Mouse (Mus musculus) lung, postnatal 0 days (tissue): ENCODE results near the gene Ccdc85c. TPM values are rescaled to one million over a fixed set of nuclear protein-coding genes. Genes with fewer than 3 reads are reported as not detected.

Experiments
- ATAC-seq: fragments of 200-750 bp; cut with Nextera tagmentation; 2 replicates; pipeline ENCODE4 v1.8.0; 2017; ENCODE audit warnings: moderate library complexity
- DNase-seq: peaks from one replicate; pipeline ENCODE4 v3.0.0-alpha.2; 2016; ENCODE audit warnings: low spot score
- H3K27ac ChIP-seq: fragments of 300-500 bp; sonication (generic); 2 replicates; pipeline ENCODE4 v1.5.1; 2014; ENCODE audit warnings: antibody characterized with exemption, mild to moderate bottlenecking, low read length, mixed read lengths
- H3K27me3 ChIP-seq: fragments of 300-500 bp; sonication (generic); replicated peaks from 2 replicates; pipeline ENCODE4 v1.6.1; 2014; ENCODE audit warnings: low read length, mixed read lengths; ENCODE audit not compliant: insufficient read depth
- H3K36me3 ChIP-seq: fragments of 300-500 bp; sonication (generic); 2 replicates; pipeline ENCODE4 v1.6.1; 2014; ENCODE audit warnings: low read length, mixed read lengths; ENCODE audit not compliant: insufficient read depth
- H3K4me1 ChIP-seq: fragments of 300-500 bp; sonication (generic); 2 replicates; pipeline ENCODE4 v1.6.1; 2014; ENCODE audit warnings: antibody characterized with exemption, low read depth, low read length, mixed read lengths; ENCODE audit not compliant: insufficient read depth
- H3K4me2 ChIP-seq: fragments of 300-500 bp; sonication (generic); replicated peaks from 2 replicates; pipeline ENCODE4 v1.6.1; 2014; ENCODE audit warnings: low read depth, mild to moderate bottlenecking, low read length, moderate library complexity, mixed read lengths
- H3K4me3 ChIP-seq: fragments of 300-500 bp; sonication (generic); 2 replicates; pipeline ENCODE4 v1.5.1; 2014; ENCODE audit warnings: low read depth, low read length
- H3K9ac ChIP-seq: fragments of 300-500 bp; sonication (generic); replicated peaks from 2 replicates; pipeline ENCODE4 v1.6.1; 2014; ENCODE audit warnings: low read depth, mild to moderate bottlenecking
- H3K9me3 ChIP-seq: fragments of 300-500 bp; sonication (generic); 2 replicates; pipeline ENCODE4 v1.6.1; 2016; ENCODE audit warnings: low read length, mixed read lengths
- CTCF ChIP-seq: IDR thresholded peaks from 2 replicates; pipeline ENCODE4 v1.5.1; 2016; ENCODE audit warnings: antibody characterized with exemption, mild to moderate bottlenecking
- EP300 ChIP-seq: IDR thresholded peaks from 2 replicates; pipeline ENCODE4 v1.6.1; 2016; ENCODE audit warnings: antibody characterized with exemption, mild to moderate bottlenecking, control low read depth
- WGBS: fragments of 180-500 bp; shearing (Covaris S2); extraction: QIAGEN DNeasy Blood & Tissue Kit; methylation state at CpG from one replicate; pipeline ENCODE4 v1.1.7; 2014; 5-methylcytosine and 5-hydroxymethylcytosine counted together
- polyA plus RNA-seq: library from polyadenylated mRNA; unstranded; fragments of >200 nt; fragmentation: Nextera tagmentation; extraction: Ambion mirVana; gene quantifications from 2 replicates; pipeline ENCODE4 v1.2.1, GENCODE M21; 2015

Gene Ccdc85c
- polyA plus RNA-seq, 1 experiment from 2014 or later = 4.5 TPM

- H3K9ac ChIP-seq = no peak overlapping the region
- DNase-seq (no peak), ATAC-seq (peak; percentile 17; the same call in 1 of the 2 replicates)
- H3K4me2 ChIP-seq = no peak overlapping the region
- H3K4me3 ChIP-seq = no peak overlapping the region
- no peak for TF ChIP-seq EP300
- TF ChIP-seq CTCF = no peak
- no peaks in the 10 kb centered on the region; the same call in none of the 2 replicates for H3K4me1 ChIP-seq
- H3K9me3 ChIP-seq = no peaks in the 10 kb centered on the region
- 64% methylated on average over 20 of the region's 21 CpGs for WGBS
- no peaks in the 10 kb centered on the region for H3K36me3 ChIP-seq
- no peak overlapping the region; the same call in 1 of the 2 replicates for H3K27ac ChIP-seq
- H3K27me3 ChIP-seq = no peaks in the 10 kb centered on the region
These were observed 55.2 kb downstream of the Ccdc85c start for GRCm38 (mm10) chr12:108219825-108220616.

- TF ChIP-seq CTCF (no peak), EP300 (no peak; the same call in 1 of the 2 replicates)
- no peak overlapping the region for H3K27ac ChIP-seq
- WGBS = 46% methylated on average over 15 of the region's 15 CpGs
- ATAC-seq (no peak), DNase-seq (peak; percentile 63)
- H3K36me3 ChIP-seq = no peaks in the 10 kb centered on the region
- H3K4me2 ChIP-seq = no peak overlapping the region
- H3K4me1 ChIP-seq = no peaks in the 10 kb centered on the region; the same call in none of the 2 replicates
- no peaks in the 10 kb centered on the region for H3K27me3 ChIP-seq
- no peaks in the 10 kb centered on the region for H3K9me3 ChIP-seq
- no peak overlapping the region for H3K9ac ChIP-seq
- no peak overlapping the region for H3K4me3 ChIP-seq
These were observed 56.1 kb downstream of the Ccdc85c start for GRCm38 (mm10) chr12:108219163-108219562.

- Histone ChIP-seq H3K9ac (no peak overlapping the region), H3K27ac (no peak overlapping the region), H3K4me2 (no peak overlapping the region), H3K36me3 (no peaks in the 10 kb centered on the region), H3K9me3 (no peaks in the 10 kb centered on the region), H3K4me1 (no peaks in the 10 kb centered on the region; the same call in none of the 2 replicates), H3K4me3 (no peak overlapping the region), H3K27me3 (no peaks in the 10 kb centered on the region)
- 65% methylated on average over 5 of the region's 5 CpGs for WGBS
- DNase-seq (peak; percentile 61), ATAC-seq (peak; percentile 32; the same call in 1 of the 2 replicates)
- peak; percentile 79 for TF ChIP-seq CTCF
- no peak for TF ChIP-seq EP300
These were observed 57.7 kb downstream of the Ccdc85c start for GRCm38 (mm10) chr12:108217572-108217971.

- TF ChIP-seq CTCF (no peak), EP300 (no peak)
- Histone ChIP-seq H3K4me1 (no peaks in the 10 kb centered on the region; the same call in none of the 2 replicates), H3K4me2 (no peak overlapping the region), H3K9ac (no peak overlapping the region), H3K27me3 (no peaks in the 10 kb centered on the region), H3K27ac (no peak overlapping the region), H3K36me3 (no peaks in the 10 kb centered on the region), H3K9me3 (no peaks in the 10 kb centered on the region), H3K4me3 (no peak overlapping the region)
- WGBS = 79% methylated on average over 11 of the region's 11 CpGs
- DNase-seq (no peak), ATAC-seq (no peak)
These were observed 58.4 kb downstream of the Ccdc85c start for GRCm38 (mm10) chr12:108216611-108217370.

GRCm38 (mm10) chr12:108215090-108215489 is 60.1 kb downstream of the Ccdc85c start:
- DNase-seq = no peak
- TF ChIP-seq CTCF (no peak), EP300 (no peak)
- no peaks in the 10 kb centered on the region for H3K9me3 ChIP-seq
- no peak overlapping the region for H3K4me2 ChIP-seq
- no peaks in the 10 kb centered on the region for H3K36me3 ChIP-seq
- no peaks in the 10 kb centered on the region for H3K27me3 ChIP-seq
- no peak overlapping the region for H3K27ac ChIP-seq
- no peak overlapping the region for H3K9ac ChIP-seq
- H3K4me1 ChIP-seq = no peaks in the 10 kb centered on the region; the same call in none of the 2 replicates
- no peak overlapping the region for H3K4me3 ChIP-seq
- ATAC-seq = no peak
- WGBS = 56% methylated on average over 8 of the region's 8 CpGs
